Mouse (Mus musculus) hindbrain, embryonic 15.5 days (tissue): ENCODE data around the gene Zbtb45. TPM values are rescaled to one million over a fixed set of nuclear protein-coding genes. Genes with fewer than 3 reads are reported as not detected.

Experiments used
- ATAC-seq: fragments of 200-750 bp; cut with Nextera tagmentation; 2 replicates; pipeline ENCODE4 v1.8.0; 2017; ENCODE audit warnings: low read depth, moderate number of reproducible peaks, moderate TSS enrichment; ENCODE audit not compliant: low FRiP score
- H3K27ac ChIP-seq: fragments of 300-500 bp; sonication (generic); replicated peaks from 2 replicates; pipeline ENCODE4 v1.5.1; 2015; ENCODE audit warnings: mild to moderate bottlenecking, inconsistent platforms
- H3K27me3 ChIP-seq: fragments of 300-500 bp; sonication (generic); 2 replicates; pipeline ENCODE4 v1.6.1; 2015; ENCODE audit warnings: control low read depth, inconsistent platforms
- H3K36me3 ChIP-seq: fragments of 300-500 bp; sonication (generic); 2 replicates; pipeline ENCODE4 v1.6.1; 2015; ENCODE audit warnings: control low read depth, inconsistent platforms
- H3K4me1 ChIP-seq: fragments of 300-500 bp; sonication (generic); replicated peaks from 2 replicates; pipeline ENCODE4 v1.6.1; 2015; ENCODE audit warnings: control low read depth, inconsistent platforms
- H3K4me2 ChIP-seq: fragments of 300-500 bp; sonication (generic); 2 replicates; pipeline ENCODE4 v1.6.1; 2015; ENCODE audit warnings: moderate library complexity, mild to moderate bottlenecking, inconsistent platforms
- H3K4me3 ChIP-seq: fragments of 300-500 bp; sonication (generic); 2 replicates; pipeline ENCODE4 v1.5.1; 2015; ENCODE audit warnings: mild to moderate bottlenecking, inconsistent platforms
- H3K9ac ChIP-seq: fragments of 300-500 bp; sonication (generic); 2 replicates; pipeline ENCODE4 v1.6.1; 2015; ENCODE audit warnings: inconsistent platforms
- H3K9me3 ChIP-seq: fragments of 300-500 bp; sonication (generic); 2 replicates; pipeline ENCODE4 v1.6.1; 2016; ENCODE audit warnings: control low read depth, inconsistent platforms
- WGBS: fragments of 180-500 bp; shearing (Covaris S2); methylation state at CpG from one replicate; pipeline ENCODE4 v1.1.7; 2015; 5-methylcytosine and 5-hydroxymethylcytosine counted together
- polyA plus RNA-seq: library from polyadenylated mRNA; unstranded; fragments of >200 nt; fragmentation: Nextera tagmentation; extraction: Ambion mirVana; gene quantifications from 2 replicates; pipeline ENCODE4 v1.2.1, GENCODE M21; 2015

Gene Zbtb45
- polyA plus RNA-seq, 1 experiment from 2014 or later = 42.5 TPM

DNA sequence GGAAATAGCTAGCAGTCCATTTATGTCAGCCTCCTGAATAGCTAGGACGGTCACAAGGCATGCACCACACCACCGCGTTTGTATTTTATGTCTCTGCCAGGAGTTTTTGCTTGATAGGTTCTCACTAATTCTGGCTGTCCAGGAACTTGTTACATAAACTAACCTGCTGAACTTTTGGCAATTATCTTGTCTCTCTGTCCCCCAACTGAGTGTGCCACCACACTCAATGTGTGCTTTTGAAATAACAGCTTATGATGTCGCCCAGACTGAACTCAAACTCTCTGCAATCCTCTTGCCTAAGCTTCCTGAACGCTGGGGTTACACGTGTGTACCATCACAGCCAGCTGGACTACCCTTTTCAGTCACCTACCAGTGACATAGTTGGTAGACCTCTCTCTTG is 32.7 kb upstream of the Zbtb45 start:
- no peak overlapping the region for H3K4me2 ChIP-seq
- peaks cover 30% of the 10 kb centered on the region for H3K4me1 ChIP-seq
- H3K9ac ChIP-seq = no peak overlapping the region
- no peak overlapping the region for H3K4me3 ChIP-seq
- no peaks in the 10 kb centered on the region for H3K9me3 ChIP-seq
- peaks cover 37% of the 10 kb centered on the region for H3K27me3 ChIP-seq
- H3K27ac ChIP-seq = no peak overlapping the region
- WGBS = 76% methylated on average over 6 of the region's 6 CpGs
- ATAC-seq = no peak
- H3K36me3 ChIP-seq = no peaks in the 10 kb centered on the region

GRCm38 (mm10) chr7:13041256-13041655 is 31.4 kb upstream of the Zbtb45 start:
- Histone ChIP-seq H3K9ac (no peak overlapping the region), H3K36me3 (peaks cover 2% of the 10 kb centered on the region), H3K4me3 (no peak overlapping the region), H3K4me1 (peaks cover 39% of the 10 kb centered on the region), H3K27me3 (peaks cover 37% of the 10 kb centered on the region), H3K27ac (no peak overlapping the region), H3K4me2 (no peak overlapping the region), H3K9me3 (no peaks in the 10 kb centered on the region)
- ATAC-seq = no peak
- 92% methylated on average over 1 of the region's 1 CpGs for WGBS

- Histone ChIP-seq H3K9ac (peak overlapping the region; percentile 94; the same call in 1 of the 2 replicates), H3K36me3 (peaks cover 16% of the 10 kb centered on the region), H3K4me1 (peaks cover 47% of the 10 kb centered on the region), H3K27ac (peak overlapping the region; percentile 99), H3K4me3 (peak overlapping the region; percentile 92; the same call in 1 of the 2 replicates), H3K4me2 (peak overlapping the region; percentile 71), H3K9me3 (no peaks in the 10 kb centered on the region), H3K27me3 (peaks cover 22% of the 10 kb centered on the region)
- WGBS = 89% methylated on average over 1 of the region's 1 CpGs
- no peak for ATAC-seq
Measured at GRCm38 (mm10) chr7:13039181-13039580, 29.3 kb upstream of the Zbtb45 start.

- H3K27ac ChIP-seq = peak overlapping the region; percentile 99
- WGBS = 26% methylated on average over 15 of the region's 15 CpGs
- ATAC-seq = peak; percentile 0; the same call in 1 of the 2 replicates
- peaks cover 47% of the 10 kb centered on the region for H3K4me1 ChIP-seq
- peaks cover 16% of the 10 kb centered on the region for H3K36me3 ChIP-seq
- peaks cover 21% of the 10 kb centered on the region for H3K27me3 ChIP-seq
- H3K9ac ChIP-seq = peak overlapping the region; percentile 94
- no peaks in the 10 kb centered on the region for H3K9me3 ChIP-seq
- peak overlapping the region; percentile 92 for H3K4me3 ChIP-seq
- peak overlapping the region; percentile 71 for H3K4me2 ChIP-seq
Measured at GRCm38 (mm10) chr7:13038621-13039169, 28.9 kb upstream of the Zbtb45 start.

DNA sequence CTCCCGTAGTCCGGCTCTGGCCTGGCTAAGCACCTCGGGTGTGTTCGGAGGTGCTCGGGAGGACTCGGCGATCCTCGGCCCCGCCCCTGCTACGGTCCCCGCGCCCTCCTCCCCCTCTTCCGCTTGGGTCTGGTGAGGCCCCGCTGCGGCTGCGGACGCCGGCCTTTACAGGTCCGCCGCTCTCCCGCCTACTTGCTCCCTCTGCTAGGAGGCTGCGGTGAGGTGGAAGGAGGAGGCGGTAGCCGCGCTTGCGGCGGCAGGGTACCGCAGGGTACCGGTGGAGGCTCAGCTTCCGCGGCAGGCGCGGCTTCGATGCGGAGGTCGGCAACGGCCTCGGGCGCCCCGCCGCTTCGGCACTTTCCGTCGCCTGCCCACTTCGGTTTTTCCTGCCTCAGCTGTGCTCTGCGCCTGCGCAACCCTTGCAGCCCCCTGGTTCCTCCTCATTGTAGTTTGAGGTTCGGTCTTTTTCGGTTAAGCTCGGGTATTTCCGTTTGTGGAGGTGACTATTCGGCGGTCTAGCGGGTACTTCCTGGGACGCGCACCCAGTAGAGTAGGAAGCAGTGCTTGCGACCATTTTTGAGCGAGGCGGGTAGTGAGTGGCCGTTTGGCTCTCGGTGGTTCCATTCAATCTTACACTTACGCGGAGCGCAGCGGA is 28.2 kb upstream of the Zbtb45 start, which contains the start of gene Ube2m:
TSS of gene Ube2m (minus strand) at position 375 of the 655 bp plus-strand sequence.
- under 1% methylated on average over 63 of the region's 65 CpGs for WGBS
- peaks cover 47% of the 10 kb centered on the region for H3K4me1 ChIP-seq
- H3K4me2 ChIP-seq = peak within 1 kb of the TSS; percentile 71
- peaks cover 21% of the 10 kb centered on the region for H3K27me3 ChIP-seq
- ATAC-seq = peak; percentile 89
- no peaks in the 10 kb centered on the region for H3K9me3 ChIP-seq
- peak within 1 kb of the TSS; percentile 94 for H3K9ac ChIP-seq
- H3K36me3 ChIP-seq = peaks cover 16% of the 10 kb centered on the region
- peak within 1 kb of the TSS; percentile 92 for H3K4me3 ChIP-seq
- peak within 1 kb of the TSS; percentile 99 for H3K27ac ChIP-seq

DNA sequence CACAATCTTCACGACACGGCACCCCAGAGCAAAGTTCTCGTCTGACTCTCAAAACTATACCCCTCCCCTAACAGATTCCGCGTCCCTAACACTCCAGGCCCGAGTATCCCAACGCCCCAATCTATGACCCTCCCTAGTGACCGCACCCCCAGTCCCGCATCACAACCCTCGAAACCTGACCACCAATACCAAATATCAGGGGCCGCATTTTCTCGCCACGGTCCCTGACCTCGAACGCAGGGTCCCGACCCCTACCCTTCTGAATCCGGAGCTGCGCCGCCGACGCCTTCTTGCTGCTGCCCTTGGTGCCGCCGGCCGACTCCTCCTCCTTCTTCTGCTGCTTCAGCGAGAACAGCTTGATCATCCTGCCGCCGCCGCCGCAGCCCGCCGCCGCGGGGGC is 27.5 kb upstream of the Zbtb45 start:
- H3K9ac ChIP-seq = peak overlapping the region; percentile 94
- peak overlapping the region; percentile 92 for H3K4me3 ChIP-seq
- WGBS = under 1% methylated on average over 31 of the region's 33 CpGs
- H3K9me3 ChIP-seq = no peaks in the 10 kb centered on the region
- peaks cover 22% of the 10 kb centered on the region for H3K36me3 ChIP-seq
- peak overlapping the region; percentile 71 for H3K4me2 ChIP-seq
- peaks cover 15% of the 10 kb centered on the region for H3K27me3 ChIP-seq
- no peak for ATAC-seq
- H3K27ac ChIP-seq = peak overlapping the region; percentile 99
- peaks cover 47% of the 10 kb centered on the region for H3K4me1 ChIP-seq

DNA sequence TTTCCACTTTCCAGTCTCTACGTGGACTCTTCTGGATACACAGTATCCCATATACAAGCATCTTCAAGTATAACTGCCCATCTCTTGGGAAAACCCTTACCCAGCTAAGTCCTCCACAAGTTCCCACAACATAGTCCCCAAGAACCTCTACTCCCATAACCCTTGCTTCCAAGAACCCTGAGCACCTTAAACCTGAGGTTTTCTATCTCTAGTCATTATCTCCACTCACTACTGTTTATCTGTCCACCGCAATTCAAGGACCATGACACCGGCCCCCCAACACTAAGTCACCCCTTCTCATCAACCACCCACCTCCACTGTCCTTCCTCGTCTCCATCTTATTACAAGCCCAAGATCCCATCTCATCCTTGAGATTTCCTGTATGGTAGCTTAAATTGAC is 27.0 kb upstream of the Zbtb45 start:
- 50% methylated on average over 4 of the region's 4 CpGs for WGBS
- H3K36me3 ChIP-seq = peaks cover 28% of the 10 kb centered on the region
- no peaks in the 10 kb centered on the region for H3K9me3 ChIP-seq
- H3K9ac ChIP-seq = peak overlapping the region; percentile 94
- H3K4me2 ChIP-seq = peak overlapping the region; percentile 71
- H3K27ac ChIP-seq = peak overlapping the region; percentile 99
- peak overlapping the region; percentile 92 for H3K4me3 ChIP-seq
- H3K27me3 ChIP-seq = peaks cover 10% of the 10 kb centered on the region
- peaks cover 47% of the 10 kb centered on the region for H3K4me1 ChIP-seq
- ATAC-seq = no peak

- Histone ChIP-seq H3K27me3 (no peaks in the 10 kb centered on the region), H3K4me2 (peak overlapping the region; percentile 91), H3K4me3 (peak overlapping the region; percentile 63), H3K9ac (no peak overlapping the region), H3K9me3 (no peaks in the 10 kb centered on the region), H3K36me3 (peaks cover 42% of the 10 kb centered on the region), H3K4me1 (peaks cover 47% of the 10 kb centered on the region), H3K27ac (peak overlapping the region; percentile 81)
- WGBS = 87% methylated on average over 17 of the region's 17 CpGs
- ATAC-seq = no peak; the same call in 1 of the 2 replicates
Measured at GRCm38 (mm10) chr7:13035211-13035855, 25.5 kb upstream of the Zbtb45 start.

DNA sequence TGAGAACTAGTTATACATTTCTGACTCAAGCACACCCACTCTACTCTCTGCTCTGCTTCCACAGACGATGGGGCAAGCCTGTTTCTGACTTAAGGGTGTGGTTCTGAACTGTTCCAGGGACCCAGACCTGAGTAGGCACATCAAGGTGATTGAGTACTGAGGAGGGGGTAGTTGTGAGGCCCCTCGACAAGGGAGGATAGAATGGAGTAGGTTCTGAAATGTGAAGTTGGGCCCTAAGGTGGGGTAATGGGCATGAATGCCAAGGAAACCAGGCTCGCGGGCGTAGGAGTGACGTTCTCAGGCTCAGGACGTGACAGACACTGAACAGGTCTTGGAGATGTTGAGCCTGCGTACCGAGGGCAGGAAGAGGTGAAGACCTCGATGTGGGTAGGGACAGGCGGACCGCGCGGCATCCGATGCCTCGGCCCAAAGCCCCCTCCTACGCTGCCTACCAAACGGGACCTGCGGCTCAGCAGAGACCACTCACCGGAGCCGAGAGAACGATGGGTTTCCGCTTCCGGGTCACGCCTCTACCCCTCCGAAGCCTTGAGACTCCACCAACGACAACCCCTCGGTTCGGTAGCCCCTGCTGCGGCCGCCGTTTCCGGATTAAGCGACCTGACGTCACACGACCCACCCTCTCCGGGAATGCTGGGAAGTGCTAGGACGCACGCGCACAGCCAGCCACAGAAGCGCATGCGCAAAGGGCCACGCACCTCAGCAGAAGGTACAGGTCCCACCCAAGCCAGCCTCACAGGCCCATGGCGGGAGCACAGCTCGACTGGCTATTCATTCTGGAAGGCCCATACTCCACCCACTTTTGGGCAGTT is 24.5 kb upstream of the Zbtb45 start, which contains the start of gene Chmp2a:
TSS of gene Chmp2a (minus strand) at position 660 of the 830 bp plus-strand sequence.
- Histone ChIP-seq H3K9ac (peak within 1 kb of the TSS; percentile 80), H3K4me3 (peak within 1 kb of the TSS; percentile 63), H3K4me2 (peak within 1 kb of the TSS; percentile 91), H3K36me3 (peaks cover 52% of the 10 kb centered on the region), H3K4me1 (peaks cover 47% of the 10 kb centered on the region), H3K27ac (peak within 1 kb of the TSS; percentile 95), H3K9me3 (no peaks in the 10 kb centered on the region), H3K27me3 (no peaks in the 10 kb centered on the region)
- WGBS = under 1% methylated on average over 45 of the region's 45 CpGs
- peak; percentile 86 for ATAC-seq

GRCm38 (mm10) chr7:13033451-13034147 is 23.8 kb upstream of the Zbtb45 start:
- peak overlapping the region; percentile 91 for H3K4me2 ChIP-seq
- 51% methylated on average over 13 of the region's 13 CpGs for WGBS
- ATAC-seq = no peak

DNA sequence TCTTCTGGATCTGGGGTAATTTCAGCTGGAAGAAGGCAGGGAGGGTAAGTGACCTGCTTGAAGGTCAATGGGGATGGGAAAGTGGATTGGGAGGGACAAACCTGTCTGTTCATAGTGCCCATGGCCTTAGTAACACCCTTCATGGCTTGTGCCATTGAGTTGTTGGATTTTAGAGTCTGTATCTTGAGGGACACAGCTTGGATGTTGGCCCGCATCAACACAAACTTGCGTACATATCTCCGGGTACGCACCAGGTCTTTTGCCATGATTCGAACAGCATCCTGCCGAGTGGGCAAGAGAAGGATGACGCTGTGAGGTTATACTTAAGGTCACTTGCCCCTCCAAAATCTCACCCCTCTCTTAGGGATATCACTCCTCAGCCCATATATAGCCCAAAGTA is 22.7 kb upstream of the Zbtb45 start:
- peaks cover 37% of the 10 kb centered on the region for H3K4me1 ChIP-seq
- H3K27ac ChIP-seq = no peak overlapping the region
- ATAC-seq = no peak
- WGBS = 93% methylated on average over 7 of the region's 7 CpGs
- H3K4me2 ChIP-seq = no peak overlapping the region
- H3K36me3 ChIP-seq = peaks cover 70% of the 10 kb centered on the region
- H3K27me3 ChIP-seq = no peaks in the 10 kb centered on the region
- no peak overlapping the region for H3K9ac ChIP-seq
- H3K9me3 ChIP-seq = no peaks in the 10 kb centered on the region
- no peak overlapping the region for H3K4me3 ChIP-seq

More at GRCm38 (mm10) chr7:13033451-13034147, 23.8 kb upstream of the Zbtb45 start:
- Histone ChIP-seq H3K9ac (peak overlapping the region; percentile 80), H3K27ac (peak overlapping the region; percentile 95), H3K27me3 (no peaks in the 10 kb centered on the region), H3K4me1 (peaks cover 39% of the 10 kb centered on the region), H3K4me3 (peak overlapping the region; percentile 63), H3K9me3 (no peaks in the 10 kb centered on the region), H3K36me3 (peaks cover 60% of the 10 kb centered on the region)
